In the genomic region with DNA sequence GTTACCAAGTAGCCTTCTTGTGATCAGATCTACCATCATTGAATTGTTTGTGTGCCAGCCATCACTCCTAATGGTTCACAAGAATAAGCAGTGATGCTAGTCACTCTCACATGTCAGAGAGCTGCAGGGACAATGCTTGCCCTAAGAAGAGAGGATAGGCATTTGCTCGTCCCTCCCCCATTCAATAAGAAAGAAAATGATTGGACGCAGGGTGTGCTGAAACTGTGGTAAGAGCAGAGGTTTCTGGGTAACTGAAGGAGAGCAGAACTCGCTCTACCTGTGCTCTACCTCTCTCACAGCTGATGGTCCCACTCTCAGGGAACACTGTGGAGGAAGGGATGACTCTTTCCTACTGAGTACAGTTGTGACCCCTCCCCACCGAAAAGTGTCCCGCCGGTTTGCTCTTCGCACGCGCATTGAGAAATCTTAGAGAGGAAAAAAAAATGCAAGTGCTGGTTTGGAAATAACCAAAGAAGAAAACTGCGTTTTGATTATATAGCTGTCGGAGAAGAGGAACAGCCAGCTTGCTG, we compare ENCODE assay signal across 11 mouse cellular contexts. TPM values are rescaled to one million over a fixed set of nuclear protein-coding genes. Genes with fewer than 3 reads are reported as not detected.
DNase-seq lines count a peak whose midpoint lies in the region; ATAC-seq and TF ChIP-seq lines count a peak whose summit lies in the region.
"Had no signal": no experiment of that assay in that cellular context is flagged by ENCODE, and none has a peak within 500 bp of the region (broad histone marks: within the 10 kb centered on the region; RNA-seq: fewer than 3 reads in every experiment).

No protein-coding gene starts in this region.

- 30% methylated on average over 11 of the region's 11 CpGs for WGBS in embryonic facial prominence, embryonic 14.5 days
- 47% methylated on average over 11 of the region's 11 CpGs for WGBS in limb, embryonic 14.5 days
- WGBS in stomach, embryonic 15.5 days = 33% methylated on average over 11 of the region's 11 CpGs
- 41% methylated on average over 11 of the region's 11 CpGs for WGBS in hindbrain, embryonic 12.5 days

- peak overlapping the region; percentile 51; the same call in 1 of the 2 replicates for H3K27ac ChIP-seq in layer of hippocampus, adult 2 months
- 0 out of 2 replicates have a peak overlapping the region, but pooled peaks have one; percentile 21 for H3K27ac ChIP-seq in embryonic facial prominence, embryonic 14.5 days (replicated peaks; ENCODE audit: low read depth, low read length)
- no peak overlapping the region for H3K27ac ChIP-seq in limb, embryonic 14.5 days (replicated peaks; ENCODE audit: low read depth, low read length)
- peak overlapping the region; percentile 65; the same call in 1 of the 2 replicates for H3K27ac ChIP-seq in stomach, embryonic 15.5 days
- H3K27ac ChIP-seq in hindbrain, embryonic 12.5 days = no peak overlapping the region
- H3K27ac ChIP-seq: neural tube, embryonic 15.5 days had no signal

- H3K9ac ChIP-seq in embryonic facial prominence, embryonic 14.5 days (ENCODE audit: low read depth, low read length) = no peak overlapping the region
- H3K9ac ChIP-seq in limb, embryonic 14.5 days (ENCODE audit: low read depth, low read length, severe bottlenecking) = no peak overlapping the region
- H3K9ac ChIP-seq in stomach, embryonic 15.5 days = no peak overlapping the region
- H3K9ac ChIP-seq in hindbrain, embryonic 12.5 days = no peak overlapping the region
- H3K9ac ChIP-seq: neural tube, embryonic 15.5 days had no signal

- H3K4me3 ChIP-seq in layer of hippocampus, adult 2 months = no peak overlapping the region
- H3K4me3 ChIP-seq in embryonic facial prominence, embryonic 14.5 days (ENCODE audit: low read depth, low read length) = peak overlapping the region; percentile 23; the same call in 1 of the 2 replicates
- no peak overlapping the region for H3K4me3 ChIP-seq in limb, embryonic 14.5 days (replicated peaks; ENCODE audit: low read length)
- H3K4me3 ChIP-seq in stomach, embryonic 15.5 days (replicated peaks) = peak overlapping the region; percentile 14
- no peak overlapping the region for H3K4me3 ChIP-seq in hindbrain, embryonic 12.5 days
- H3K4me3 ChIP-seq: neural tube, embryonic 15.5 days had no signal

- 0 out of 2 replicates have a peak, but pooled peaks cover 3% of the 10 kb centered on the region for H3K4me1 ChIP-seq in embryonic facial prominence, embryonic 14.5 days (ENCODE audit: control insufficient read depth, insufficient read depth, low read length)
- peaks cover 7% of the 10 kb centered on the region; the same call in 1 of the 2 replicates for H3K4me1 ChIP-seq in limb, embryonic 14.5 days (ENCODE audit: control insufficient read depth, insufficient read depth, low read length)
- peaks cover 4% of the 10 kb centered on the region; the same call in 1 of the 2 replicates for H3K4me1 ChIP-seq in stomach, embryonic 15.5 days
- peaks cover 13% of the 10 kb centered on the region for H3K4me1 ChIP-seq in hindbrain, embryonic 12.5 days

- peak overlapping the region; percentile 40 for H3K4me2 ChIP-seq in embryonic facial prominence, embryonic 14.5 days (ENCODE audit: low read depth, low read length)
- peak overlapping the region; percentile 13; the same call in 1 of the 2 replicates for H3K4me2 ChIP-seq in limb, embryonic 14.5 days (replicated peaks; ENCODE audit: low read depth, low read length, severe bottlenecking)
- H3K4me2 ChIP-seq in stomach, embryonic 15.5 days = peak overlapping the region; percentile 36; the same call in 1 of the 2 replicates
- no peak overlapping the region for H3K4me2 ChIP-seq in hindbrain, embryonic 12.5 days (replicated peaks)
- H3K4me2 ChIP-seq: neural tube, embryonic 15.5 days had no signal

- ATAC-seq in embryonic facial prominence, embryonic 14.5 days (ENCODE audit: low read depth) = no peak
- no peak for ATAC-seq in limb, embryonic 14.5 days (ENCODE audit: low FRiP score, low read depth)
- no peak for ATAC-seq in stomach, embryonic 15.5 days (ENCODE audit: insufficient read depth, low FRiP score, low read depth)
- ATAC-seq in hindbrain, embryonic 12.5 days (ENCODE audit: low FRiP score) = no peak

- H3K36me3 ChIP-seq in embryonic facial prominence, embryonic 14.5 days (ENCODE audit: control insufficient read depth, insufficient read depth, low read length) = no peaks in the 10 kb centered on the region
- H3K36me3 ChIP-seq in limb, embryonic 14.5 days (ENCODE audit: control insufficient read depth, insufficient read depth, low read length) = no peaks in the 10 kb centered on the region
- no peaks in the 10 kb centered on the region for H3K36me3 ChIP-seq in stomach, embryonic 15.5 days
- H3K36me3 ChIP-seq in hindbrain, embryonic 12.5 days = peaks cover 30% of the 10 kb centered on the region

- no peaks in the 10 kb centered on the region for H3K9me3 ChIP-seq in embryonic facial prominence, embryonic 14.5 days (ENCODE audit: control insufficient read depth, low read length)
- H3K9me3 ChIP-seq in limb, embryonic 14.5 days (ENCODE audit: control insufficient read depth, low read length) = no peaks in the 10 kb centered on the region
- no peaks in the 10 kb centered on the region for H3K9me3 ChIP-seq in stomach, embryonic 15.5 days
- no peaks in the 10 kb centered on the region for H3K9me3 ChIP-seq in hindbrain, embryonic 12.5 days (replicated peaks)
- H3K9me3 ChIP-seq: neural tube, embryonic 15.5 days had no signal

- TF ChIP-seq CTCF in layer of hippocampus, adult 2 months (conservative IDR thresholded peaks at IDR 0.05) = no peak

- DNase-seq in layer of hippocampus, adult 2 months (ENCODE audit: low spot score in 2 of 2) = no peak
- DNase-seq in layer of hippocampus, adult 9-10 months (ENCODE audit: low spot score) = no peak
- DNase-seq in embryonic facial prominence, embryonic 14.5 days (ENCODE audit: low spot score) = no peak
- no peak for DNase-seq in limb, embryonic 14.5 days (ENCODE audit: low spot score)
- DNase-seq in retina, embryonic 14.5 days (ENCODE audit: low spot score) = no peak
- DNase-seq: kidney, adult 2 months; midbrain, embryonic 14.5 days; thymus, postnatal 14 days had no signal

- no peak for TF ChIP-seq POLR2A in limb, embryonic 14.5 days (IDR thresholded peaks at IDR 0.05; ENCODE audit: borderline replicate concordance, extremely low read depth, insufficient read depth, insufficient read length)

- no peaks in the 10 kb centered on the region; the same call in 1 of the 2 replicates for H3K27me3 ChIP-seq in embryonic facial prominence, embryonic 14.5 days (replicated peaks; ENCODE audit: control insufficient read depth, insufficient read depth, low read length)
- no peaks in the 10 kb centered on the region for H3K27me3 ChIP-seq in limb, embryonic 14.5 days (ENCODE audit: control insufficient read depth, insufficient read depth, low read length)
- 0 out of 2 replicates have a peak, but pooled peaks cover 4% of the 10 kb centered on the region for H3K27me3 ChIP-seq in stomach, embryonic 15.5 days (replicated peaks)
- no peaks in the 10 kb centered on the region for H3K27me3 ChIP-seq in hindbrain, embryonic 12.5 days
- H3K27me3 ChIP-seq: neural tube, embryonic 15.5 days had no signal

RNA-seq across cellular contexts. Expression of gene Hspb8, which starts 25.2 kb away (rescaled TPM):
- 10 to 100 TPM; 11.8 to 12.5 TPM for total RNA-seq in layer of hippocampus, adult 2 months (2021)
- polyA plus RNA-seq in embryonic facial prominence, embryonic 14.5 days (2014; fragmentation: Nextera tagmentation; extraction: Ambion mirVana) = 18.4 and 27.3 TPM in 2 replicates
- 25.3 and 25.6 TPM in 2 replicates for polyA plus RNA-seq in limb, embryonic 14.5 days (2012; rRNA removed)
- polyA plus RNA-seq in limb, embryonic 14.5 days (2014; fragmentation: Nextera tagmentation; extraction: Ambion mirVana) = 16.0 and 19.7 TPM in 2 replicates
- polyA plus RNA-seq in stomach, embryonic 15.5 days (2015; fragmentation: Nextera tagmentation; extraction: Ambion mirVana) = 23.0 and 27.2 TPM in 2 replicates
- 5.9 and 6.9 TPM in 2 replicates for polyA plus RNA-seq in hindbrain, embryonic 12.5 days (2016; fragmentation: Nextera tagmentation; extraction: Ambion mirVana)

Comparison
In these comparisons a context has a peak if more than half of its experiments do, and no peak if none do; other contexts are left out.
1. H3K27ac ChIP-seq: peak in layer of hippocampus, adult 2 months (single experiment), embryonic facial prominence, embryonic 14.5 days (single experiment) and stomach, embryonic 15.5 days (single experiment); none in limb, embryonic 14.5 days (single experiment) and hindbrain, embryonic 12.5 days (single experiment).
2. H3K4me3 ChIP-seq: peak in embryonic facial prominence, embryonic 14.5 days (single experiment) and stomach, embryonic 15.5 days (single experiment); none in layer of hippocampus, adult 2 months (single experiment), limb, embryonic 14.5 days (single experiment) and hindbrain, embryonic 12.5 days (single experiment).